ENCODE assay signal across 9 mouse cellular contexts in genomic region chr9:64406841-64407240, GRCm38 (mm10).
"Had no signal": no experiment of that assay in that cellular context is flagged by ENCODE, and none has a peak within 500 bp of the region (broad histone marks: within the 10 kb centered on the region; RNA-seq: fewer than 3 reads in every experiment).

No protein-coding gene starts in this region.

- H3K4me1 ChIP-seq: intestine, embryonic 15.5 days had no signal

- ATAC-seq: intestine, embryonic 15.5 days; midbrain, embryonic 13.5 days had no signal

- H3K4me3 ChIP-seq: intestine, embryonic 15.5 days; limb, embryonic 13.5 days; midbrain, embryonic 13.5 days had no signal

- H3K27me3 ChIP-seq: intestine, embryonic 15.5 days; midbrain, embryonic 13.5 days had no signal

- H3K9ac ChIP-seq: intestine, embryonic 15.5 days; limb, embryonic 13.5 days; liver, embryonic 14.5 days; midbrain, embryonic 13.5 days had no signal

- H3K9me3 ChIP-seq: intestine, embryonic 15.5 days; limb, embryonic 13.5 days; midbrain, embryonic 13.5 days had no signal

- H3K36me3 ChIP-seq: intestine, embryonic 15.5 days; limb, embryonic 13.5 days; midbrain, embryonic 13.5 days had no signal

- H3K4me2 ChIP-seq: intestine, embryonic 15.5 days; limb, embryonic 13.5 days; midbrain, embryonic 13.5 days had no signal

- DNase-seq: left cerebral cortex, postnatal 4 days; lung, adult 18-20 months; lung, postnatal 36 days; right cerebral cortex, postnatal 25 days; thymus, postnatal 36 days had no signal

- H3K27ac ChIP-seq: intestine, embryonic 15.5 days; limb, embryonic 13.5 days; liver, embryonic 14.5 days; midbrain, embryonic 13.5 days had no signal
